Mouse (Mus musculus): Measurements from ENCODE around the gene Mxi1. TPM values are rescaled to one million over a fixed set of nuclear protein-coding genes. Genes with fewer than 3 reads are reported as not detected.

The Mxi1 gene
- total RNA-seq, 2 experiments from 2014 or later: 27.7 to 31.0 TPM

- DNase-seq: no peak
Measured at GRCm38 (mm10) chr19:53397451-53398233, 87.3 kb downstream of the Mxi1 start.

DNA sequence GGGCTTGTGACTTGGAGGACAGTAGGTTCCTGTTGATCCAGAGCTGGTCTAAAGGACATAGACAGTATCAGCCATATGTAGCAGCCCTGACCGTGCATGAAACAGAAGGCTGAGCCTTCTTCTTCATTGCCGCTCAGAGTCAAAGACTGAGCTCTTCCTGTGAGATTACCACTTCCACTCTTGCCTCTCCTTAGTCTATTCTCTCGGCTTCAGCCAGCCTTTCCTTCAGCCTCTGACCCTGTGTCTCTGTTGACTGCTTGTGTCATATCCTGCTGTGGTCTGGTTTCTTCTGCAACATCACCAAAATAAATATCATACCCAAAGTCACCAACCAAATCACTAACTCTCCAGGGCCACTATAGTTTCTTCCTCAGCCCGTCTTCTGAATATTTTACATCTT lies 88.9 kb downstream of the Mxi1 start:
- DNase-seq: no peak

DNA sequence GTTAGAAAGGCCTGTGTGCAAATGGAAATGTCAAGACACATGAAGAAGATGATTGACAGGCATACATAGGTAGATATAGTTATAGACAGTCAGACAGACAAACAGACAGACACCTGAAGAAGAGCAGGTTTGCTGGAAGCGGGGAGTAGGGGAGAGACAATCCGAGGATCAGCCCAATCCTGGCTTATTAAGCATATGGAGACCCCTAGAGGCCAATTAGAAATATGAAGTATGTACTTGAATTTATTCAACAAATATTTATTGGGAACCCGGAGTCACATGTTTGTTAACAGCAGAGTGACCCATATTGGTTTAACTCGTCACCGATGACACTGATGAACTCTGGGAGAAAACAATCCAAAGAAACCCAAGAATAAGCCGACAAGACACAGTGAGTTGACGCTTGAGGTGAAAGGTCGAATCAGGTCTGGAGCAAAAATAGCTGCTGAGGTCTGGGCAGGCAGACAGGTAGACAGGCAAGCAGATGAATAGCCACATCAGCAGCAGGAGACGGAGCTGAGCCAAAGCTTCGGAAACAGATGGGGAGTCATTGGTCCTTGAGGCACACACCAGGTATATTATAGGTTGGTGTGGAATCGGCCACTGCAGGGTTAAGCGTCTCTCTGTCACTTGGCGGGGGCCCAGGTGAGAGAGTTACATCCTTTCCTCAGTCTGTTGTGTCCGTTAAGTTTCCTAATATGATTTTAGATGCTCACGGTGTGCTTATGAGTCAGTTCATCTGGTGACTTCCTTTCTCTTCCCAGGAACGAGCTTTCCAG lies 90.2 kb downstream of the Mxi1 start:
- no peak for DNase-seq

GRCm38 (mm10) chr19:53402741-53403432 lies 92.6 kb downstream of the Mxi1 start:
- DNase-seq: no peak

DNA sequence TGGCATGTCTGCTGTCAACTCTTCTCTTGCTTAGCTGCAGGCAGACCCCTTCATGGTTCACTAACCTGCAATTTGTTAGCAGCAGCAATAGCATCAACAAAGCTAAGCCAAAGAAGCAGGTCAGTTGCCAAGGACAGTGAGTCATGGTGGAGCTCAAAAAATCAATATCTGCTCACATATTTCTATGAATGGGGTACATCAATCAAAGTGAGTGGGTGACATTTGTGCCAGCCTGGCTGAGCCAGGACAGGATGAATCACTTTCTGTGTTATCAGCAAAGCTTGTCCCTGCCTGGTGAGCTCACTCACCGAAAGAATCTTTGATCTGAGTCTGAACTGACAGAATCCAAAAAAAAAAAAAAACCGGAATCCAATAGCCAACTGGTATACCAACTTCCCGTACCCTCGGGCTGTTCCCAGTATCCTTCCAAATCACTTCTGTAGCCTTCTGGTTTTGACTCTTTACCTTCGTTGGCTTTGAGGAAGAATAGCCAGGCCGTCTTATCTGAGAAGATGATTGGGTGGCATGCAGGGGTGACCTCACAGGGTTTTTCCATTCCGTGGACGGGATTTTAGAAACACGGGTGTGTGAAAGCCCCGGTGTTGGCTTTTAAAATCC lies 94.0 kb downstream of the Mxi1 start:
- DNase-seq: no peak

DNA sequence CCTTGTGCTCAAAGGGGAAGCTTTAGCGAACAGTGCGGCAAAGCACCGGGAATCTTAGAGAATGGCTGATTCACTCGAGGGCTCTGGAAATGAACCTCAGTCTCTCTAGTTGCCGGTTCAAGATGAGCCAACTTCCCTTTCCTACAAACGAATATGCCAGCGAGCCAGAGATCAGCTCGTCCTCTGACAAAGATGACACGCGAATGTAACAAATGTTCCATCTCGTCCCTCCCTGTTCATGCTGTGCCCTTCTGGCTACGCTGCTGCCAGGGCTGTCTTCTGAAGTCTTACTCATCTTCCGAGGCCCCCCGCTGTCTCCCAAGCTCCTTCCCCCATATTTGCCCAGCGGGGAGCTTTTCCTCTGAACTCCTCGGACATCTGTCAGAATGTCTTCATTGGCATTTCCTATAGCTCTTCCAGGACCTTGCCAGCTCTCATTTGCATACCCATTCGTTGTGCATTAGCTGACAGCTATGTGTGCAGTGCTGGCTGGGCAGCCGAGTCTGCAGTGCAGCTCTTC lies 94.6 kb downstream of the Mxi1 start:
- DNase-seq: no peak

- no peak for DNase-seq
Measured at GRCm38 (mm10) chr19:53405810-53406209, 95.5 kb downstream of the Mxi1 start.

DNA sequence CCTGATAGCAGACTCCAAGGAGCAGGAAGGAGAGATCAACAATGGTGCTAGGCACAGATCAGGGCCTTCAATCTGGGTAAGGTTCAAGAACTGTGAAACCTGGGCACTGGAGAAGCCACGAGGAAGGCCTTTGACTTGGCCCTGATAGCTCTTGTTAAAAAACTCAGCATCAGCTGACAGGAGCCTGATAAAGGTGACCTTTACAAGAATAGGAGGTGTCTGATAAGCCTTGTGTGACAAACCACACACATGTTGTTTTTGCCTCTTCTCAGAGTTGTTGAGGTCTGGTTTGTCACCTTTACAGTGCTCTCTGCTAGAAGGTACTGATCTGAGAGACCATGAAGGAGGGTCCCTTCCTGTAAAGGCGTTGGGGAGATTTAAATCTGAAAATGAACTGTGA lies 97.0 kb downstream of the Mxi1 start:
- DNase-seq: no peak

GRCm38 (mm10) chr19:53408398-53408797 lies 98.1 kb downstream of the Mxi1 start:
- no peak for DNase-seq

DNA sequence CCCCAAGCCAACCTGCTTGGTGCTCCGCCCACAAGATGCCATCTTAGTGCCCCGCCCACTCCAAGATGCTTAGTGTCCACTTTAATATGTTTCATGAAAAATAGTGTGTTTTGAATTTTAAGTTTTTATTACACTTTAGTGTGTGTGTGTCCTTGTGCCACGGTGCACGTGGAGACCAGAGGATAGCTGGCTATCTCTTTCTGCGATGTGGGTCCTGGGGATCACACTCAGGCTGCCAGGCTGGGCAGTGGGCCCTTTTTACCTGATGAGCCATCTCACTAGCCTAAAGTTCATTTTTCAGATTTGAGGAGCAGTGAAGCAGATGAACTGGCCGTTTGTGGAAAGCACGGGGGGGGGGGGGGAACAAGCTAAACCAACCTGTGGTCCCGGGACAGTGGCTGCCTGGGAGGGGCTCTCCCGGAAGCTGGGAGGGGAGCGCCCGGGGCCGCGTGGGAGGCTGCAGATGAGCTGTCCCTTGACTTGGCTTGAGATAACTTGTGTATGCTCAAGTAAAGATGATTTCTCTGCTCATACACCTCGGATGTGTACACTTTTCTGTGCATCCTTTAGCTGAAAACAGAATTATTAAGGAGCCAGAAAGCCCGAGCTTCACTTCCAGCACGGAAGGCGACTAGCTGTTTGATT lies 99.5 kb downstream of the Mxi1 start:
- no peak for DNase-seq

GRCm38 (mm10) chr19:53412149-53412848 lies 102.0 kb downstream of the Mxi1 start:
- no peak for DNase-seq

DNA sequence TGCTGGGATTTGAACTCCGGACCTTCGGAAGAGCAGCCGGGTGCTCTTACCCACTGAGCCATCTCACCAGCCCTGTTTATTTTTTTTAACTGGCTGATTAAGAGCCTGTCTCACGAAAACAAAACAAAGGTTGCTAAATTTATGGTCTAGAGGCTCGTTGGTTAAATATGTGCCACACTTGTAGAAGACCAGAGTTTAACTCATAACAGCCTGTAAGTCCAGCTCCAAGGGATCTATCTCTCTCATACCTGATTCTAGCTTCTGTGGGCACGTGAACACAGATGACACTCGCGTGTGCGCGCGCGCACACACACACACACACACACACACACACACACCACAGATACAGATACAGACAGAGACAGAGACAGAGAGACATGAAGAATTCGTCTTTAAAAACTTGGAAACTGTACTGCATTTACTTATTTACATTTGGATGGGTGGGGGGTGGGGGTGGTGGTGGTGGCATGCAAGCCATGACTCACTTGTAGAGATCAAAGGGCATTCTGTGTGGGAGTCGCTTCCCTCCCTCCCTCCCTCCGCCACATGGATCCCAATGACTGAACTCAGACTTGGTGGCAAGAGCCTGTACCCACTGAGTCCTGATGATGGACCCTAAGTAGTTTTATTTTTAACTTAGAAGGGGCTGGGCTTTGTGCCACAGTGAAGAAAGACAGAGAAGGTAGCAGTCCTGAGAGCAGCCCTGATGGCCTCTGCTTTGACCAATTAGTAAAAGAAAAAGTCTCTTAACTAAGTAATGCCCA lies 103.5 kb downstream of the Mxi1 start:
- no peak for DNase-seq

DNA sequence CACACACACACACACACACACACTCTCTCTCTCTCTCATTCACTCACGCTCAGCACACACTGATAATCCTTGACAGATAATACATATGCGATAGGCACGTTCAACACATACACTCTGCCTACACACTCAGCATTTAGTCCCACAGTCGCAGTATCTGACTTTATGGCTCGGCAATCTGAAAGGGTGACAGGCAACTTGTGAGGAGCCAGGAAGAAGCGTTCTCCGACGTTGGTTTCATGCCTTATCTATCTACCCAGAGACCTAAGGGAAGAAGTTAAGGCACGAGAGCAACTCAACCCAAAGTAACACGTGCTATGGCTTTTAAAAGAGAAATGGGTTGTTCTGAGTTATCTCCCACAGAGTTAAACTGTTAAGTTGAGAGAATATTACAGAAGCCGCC lies 104.3 kb downstream of the Mxi1 start:
- DNase-seq: no peak

DNA sequence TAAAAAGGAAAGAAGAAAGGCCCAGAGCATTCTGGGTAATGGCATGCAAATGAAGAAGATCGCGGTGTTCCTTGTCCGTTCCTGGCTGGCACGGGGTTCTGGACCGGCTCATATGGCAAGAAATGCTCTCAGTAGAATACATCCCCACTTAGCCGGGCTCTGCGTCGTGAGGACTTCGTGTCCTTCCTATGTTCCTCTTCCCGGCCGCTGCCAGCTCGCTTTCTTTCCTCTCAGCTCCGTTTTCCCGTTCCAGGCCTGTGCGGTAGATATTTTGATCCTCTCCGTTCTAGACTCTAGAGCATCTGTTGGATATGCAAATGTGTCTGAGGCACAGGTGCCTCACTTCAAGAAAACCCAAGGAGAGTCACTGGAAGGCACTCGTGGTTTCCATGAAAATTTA lies 104.9 kb downstream of the Mxi1 start:
- no peak for DNase-seq

DNA sequence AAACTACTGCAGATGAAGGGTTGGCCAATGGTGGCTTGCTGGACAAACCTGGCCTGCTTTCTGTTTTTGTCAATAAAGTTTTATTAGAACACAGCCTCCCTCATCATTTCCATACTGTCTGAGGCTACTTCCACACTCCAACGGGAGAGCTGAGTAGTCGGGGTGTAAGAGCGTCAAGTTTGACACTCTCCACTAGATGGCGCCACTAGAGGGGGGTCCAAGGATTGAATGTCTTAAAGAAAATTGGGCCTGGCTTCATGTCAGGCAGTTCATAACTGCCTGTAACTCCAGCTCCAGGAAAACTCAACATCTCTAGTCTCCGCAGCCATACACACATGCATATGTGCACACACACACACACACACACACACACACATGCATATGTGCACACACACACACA lies 109.5 kb downstream of the Mxi1 start:
- DNase-seq: peak; percentile 59

GRCm38 (mm10) chr19:53420924-53421582 lies 110.7 kb downstream of the Mxi1 start:
- DNase-seq: peak; percentile 51

- no peak for DNase-seq
Measured at GRCm38 (mm10) chr19:53421583-53422188, 111.4 kb downstream of the Mxi1 start.

GRCm38 (mm10) chr19:53422358-53423308 lies 112.3 kb downstream of the Mxi1 start:
- DNase-seq: no peak

Data from gastrocnemius, postnatal 10 days (tissue).